ENCODE assay signal across 15 mouse cellular contexts in the genomic region with DNA sequence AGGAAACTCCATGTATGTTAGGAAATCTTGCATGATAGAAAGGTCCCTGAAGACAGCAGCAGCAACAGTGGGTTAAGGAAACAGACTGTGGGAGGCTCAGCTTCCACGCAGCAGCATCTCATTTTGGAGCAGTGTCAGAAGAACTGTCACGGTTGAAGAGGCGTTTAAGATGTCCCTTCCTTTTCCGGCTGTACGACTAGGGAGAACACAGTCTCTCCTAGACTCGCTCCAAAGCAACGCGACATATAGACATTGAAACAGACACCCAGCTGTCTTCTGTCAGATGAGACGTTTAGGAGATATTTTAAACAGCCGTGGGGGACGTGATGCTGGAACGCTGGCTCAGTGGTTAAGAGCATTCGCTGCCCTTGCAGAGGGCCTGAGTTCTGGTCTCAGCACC. TPM values are rescaled to one million over a fixed set of nuclear protein-coding genes. Genes with fewer than 3 reads are reported as not detected.
DNase-seq lines count a peak whose midpoint lies in the region; ATAC-seq and TF ChIP-seq lines count a peak whose summit lies in the region.
"Had no signal": no experiment of that assay in that cellular context is flagged by ENCODE, and none has a peak within 500 bp of the region (broad histone marks: within the 10 kb centered on the region; RNA-seq: fewer than 3 reads in every experiment).

No protein-coding gene starts in this region.

- peak overlapping the region; percentile 15; the same call in 1 of the 2 replicates for H3K27ac ChIP-seq in intestine, embryonic 16.5 days (ENCODE audit: low read length)
- H3K27ac ChIP-seq in intestine, embryonic 15.5 days: no peak overlapping the region
- peak overlapping the region; percentile 48 for H3K27ac ChIP-seq in liver, adult 2 months (replicated peaks; ENCODE audit: insufficient read depth, low read depth, low read length)
- no peak overlapping the region for H3K27ac ChIP-seq in liver, postnatal 0 days (ENCODE audit: low read depth)
- H3K27ac ChIP-seq in cortical plate, adult 2 months (ENCODE audit: insufficient read depth, low read length): peak overlapping the region; percentile 14; the same call in 1 of the 2 replicates
- peak overlapping the region; percentile 28; the same call in 1 of the 2 replicates for H3K27ac ChIP-seq in liver, embryonic 16.5 days (ENCODE audit: low read length)
- no peak overlapping the region for H3K27ac ChIP-seq in forebrain, embryonic 13.5 days
- H3K27ac ChIP-seq: midbrain, embryonic 12.5 days; stomach, postnatal 0 days had no signal

- H3K9me3 ChIP-seq in intestine, embryonic 16.5 days (ENCODE audit: control insufficient read depth, low read length): no peaks in the 10 kb centered on the region
- no peaks in the 10 kb centered on the region for H3K9me3 ChIP-seq in intestine, embryonic 15.5 days
- no peaks in the 10 kb centered on the region for H3K9me3 ChIP-seq in liver, postnatal 0 days (ENCODE audit: low read length)
- no peaks in the 10 kb centered on the region for H3K9me3 ChIP-seq in liver, embryonic 16.5 days (replicated peaks; ENCODE audit: control insufficient read depth, low read length)
- no peaks in the 10 kb centered on the region for H3K9me3 ChIP-seq in forebrain, embryonic 13.5 days (replicated peaks)
- H3K9me3 ChIP-seq: midbrain, embryonic 12.5 days had no signal

- H3K4me3 ChIP-seq in intestine, embryonic 16.5 days (ENCODE audit: low read length): no peak overlapping the region
- H3K4me3 ChIP-seq in intestine, embryonic 15.5 days (replicated peaks): no peak overlapping the region
- H3K4me3 ChIP-seq in liver, adult 2 months (ENCODE audit: insufficient read depth, low read depth, low read length): no peak overlapping the region
- no peak overlapping the region for H3K4me3 ChIP-seq in liver, postnatal 0 days (ENCODE audit: low read depth, low read length)
- no peak overlapping the region for H3K4me3 ChIP-seq in cortical plate, adult 2 months (ENCODE audit: insufficient read depth, low read length)
- H3K4me3 ChIP-seq in liver, embryonic 16.5 days (ENCODE audit: low read depth, low read length): no peak overlapping the region
- H3K4me3 ChIP-seq in forebrain, embryonic 13.5 days: no peak overlapping the region
- H3K4me3 ChIP-seq: midbrain, embryonic 12.5 days; myocyte had no signal

- H3K4me2 ChIP-seq in intestine, embryonic 16.5 days (ENCODE audit: low read depth, low read length): no peak overlapping the region
- no peak overlapping the region for H3K4me2 ChIP-seq in intestine, embryonic 15.5 days (replicated peaks)
- no peak overlapping the region for H3K4me2 ChIP-seq in liver, postnatal 0 days (ENCODE audit: low read depth, low read length)
- H3K4me2 ChIP-seq in liver, embryonic 16.5 days (ENCODE audit: low read depth, low read length): no peak overlapping the region
- no peak overlapping the region for H3K4me2 ChIP-seq in forebrain, embryonic 13.5 days
- H3K4me2 ChIP-seq: midbrain, embryonic 12.5 days had no signal

- no peak for DNase-seq in liver, adult 2 months (ENCODE audit: extremely low read depth, low read depth, low spot score)
- no peak for DNase-seq in liver, postnatal 0 days
- no peak for DNase-seq in natural killer cell, adult 2 months (ENCODE audit: low spot score in 2 of 2)
- DNase-seq: cerebellum, adult 8-10 months; embryo, embryonic 11 days; lung, postnatal 36 days; thymus, postnatal 36 days had no signal

- peaks cover 12% of the 10 kb centered on the region for H3K4me1 ChIP-seq in intestine, embryonic 16.5 days (ENCODE audit: control insufficient read depth, insufficient read depth, low read length)
- peaks cover 10% of the 10 kb centered on the region; the same call in 1 of the 2 replicates for H3K4me1 ChIP-seq in intestine, embryonic 15.5 days (replicated peaks)
- peaks cover 29% of the 10 kb centered on the region for H3K4me1 ChIP-seq in liver, adult 2 months (ENCODE audit: control insufficient read depth, insufficient read depth, low read length)
- peaks cover 24% of the 10 kb centered on the region for H3K4me1 ChIP-seq in liver, postnatal 0 days (ENCODE audit: insufficient read depth)
- peaks cover 5% of the 10 kb centered on the region; the same call in 1 of the 2 replicates for H3K4me1 ChIP-seq in cortical plate, adult 2 months (ENCODE audit: control insufficient read depth, insufficient read depth, low read length)
- H3K4me1 ChIP-seq in liver, embryonic 16.5 days (ENCODE audit: control insufficient read depth, low read depth, low read length): peaks cover 10% of the 10 kb centered on the region
- H3K4me1 ChIP-seq in forebrain, embryonic 13.5 days: no peaks in the 10 kb centered on the region
- H3K4me1 ChIP-seq: midbrain, embryonic 12.5 days had no signal

- no peak overlapping the region for H3K9ac ChIP-seq in intestine, embryonic 16.5 days (ENCODE audit: low read depth, low read length)
- H3K9ac ChIP-seq in intestine, embryonic 15.5 days: no peak overlapping the region
- no peak overlapping the region for H3K9ac ChIP-seq in liver, adult 2 months (ENCODE audit: low read depth, low read length)
- H3K9ac ChIP-seq in liver, postnatal 0 days (replicated peaks): no peak overlapping the region
- H3K9ac ChIP-seq in liver, embryonic 16.5 days (ENCODE audit: low read depth, low read length): no peak overlapping the region
- no peak overlapping the region for H3K9ac ChIP-seq in forebrain, embryonic 13.5 days
- H3K9ac ChIP-seq: midbrain, embryonic 12.5 days had no signal

- no peaks in the 10 kb centered on the region for H3K27me3 ChIP-seq in intestine, embryonic 16.5 days (replicated peaks; ENCODE audit: control insufficient read depth, insufficient read depth, low read length)
- H3K27me3 ChIP-seq in intestine, embryonic 15.5 days (replicated peaks): no peaks in the 10 kb centered on the region
- no peaks in the 10 kb centered on the region for H3K27me3 ChIP-seq in liver, adult 2 months (ENCODE audit: control insufficient read depth, insufficient read depth, low read length)
- H3K27me3 ChIP-seq in liver, postnatal 0 days (ENCODE audit: insufficient read depth, low read length): no peaks in the 10 kb centered on the region
- no peaks in the 10 kb centered on the region for H3K27me3 ChIP-seq in liver, embryonic 16.5 days (ENCODE audit: control insufficient read depth, insufficient read depth, low read depth, low read length)
- H3K27me3 ChIP-seq in forebrain, embryonic 13.5 days: no peaks in the 10 kb centered on the region
- H3K27me3 ChIP-seq: midbrain, embryonic 12.5 days had no signal

- no peak for TF ChIP-seq EP300 in liver, postnatal 0 days (IDR thresholded peaks at IDR 0.05; ENCODE audit: low read depth)

- H3K79me2 ChIP-seq in liver, adult 2 months (ENCODE audit: control insufficient read depth, insufficient read depth, low read length): peaks cover 8% of the 10 kb centered on the region; the same call in 1 of the 2 replicates

- no peak for TF ChIP-seq CTCF in liver, adult 2 months (IDR thresholded peaks at IDR 0.05; ENCODE audit: low read depth, low read length)
- TF ChIP-seq CTCF in liver, postnatal 0 days (IDR thresholded peaks at IDR 0.05; ENCODE audit: low read depth): no peak
- no peak for TF ChIP-seq CTCF in cortical plate, adult 2 months (IDR thresholded peaks at IDR 0.05; ENCODE audit: extremely low read depth, insufficient read depth, low read length)

- no peak for TF ChIP-seq POLR2A in liver, adult 2 months (IDR thresholded peaks at IDR 0.05; ENCODE audit: extremely low read depth, insufficient read depth, low read length)
- 0 out of 2 replicates have a peak, but pooled peaks have one; percentile 16 for TF ChIP-seq POLR2A in cortical plate, adult 2 months (IDR thresholded peaks at IDR 0.05; ENCODE audit: extremely low read depth, insufficient read depth, low read length)

- ATAC-seq in intestine, embryonic 16.5 days: peak; percentile 19; the same call in 1 of the 2 replicates
- ATAC-seq in intestine, embryonic 15.5 days: no peak
- no peak for ATAC-seq in liver, postnatal 0 days
- no peak for ATAC-seq in liver, embryonic 16.5 days (ENCODE audit: low read depth)
- no peak for ATAC-seq in forebrain, embryonic 13.5 days

- 0 out of 2 replicates have a peak, but pooled peaks cover 3% of the 10 kb centered on the region for H3K36me3 ChIP-seq in intestine, embryonic 16.5 days (ENCODE audit: control insufficient read depth, insufficient read depth, low read length)
- 0 out of 2 replicates have a peak, but pooled peaks cover 5% of the 10 kb centered on the region for H3K36me3 ChIP-seq in intestine, embryonic 15.5 days
- no peaks in the 10 kb centered on the region; the same call in 1 of the 2 replicates for H3K36me3 ChIP-seq in liver, adult 2 months (ENCODE audit: control insufficient read depth, insufficient read depth, low read length)
- H3K36me3 ChIP-seq in liver, postnatal 0 days (replicated peaks; ENCODE audit: insufficient read depth, low read length): peaks cover 18% of the 10 kb centered on the region
- no peaks in the 10 kb centered on the region for H3K36me3 ChIP-seq in liver, embryonic 16.5 days (ENCODE audit: control insufficient read depth, insufficient read depth)
- H3K36me3 ChIP-seq in forebrain, embryonic 13.5 days (ENCODE audit: poor library complexity, severe bottlenecking): peaks cover 44% of the 10 kb centered on the region

- whole genome bisulfite sequencing in intestine, embryonic 16.5 days: 59% methylated on average over 13 of the region's 13 CpGs
- 52% methylated on average over 13 of the region's 13 CpGs for WGBS in intestine, embryonic 15.5 days
- WGBS in liver, adult 2 months: 84% methylated on average over 13 of the region's 13 CpGs
- 84% methylated on average over 13 of the region's 13 CpGs for WGBS in liver, postnatal 0 days (ENCODE audit: insufficient replicate concordance)
- WGBS in liver, embryonic 16.5 days (ENCODE audit: insufficient replicate concordance): 79% methylated on average over 13 of the region's 13 CpGs
- 89% methylated on average over 13 of the region's 13 CpGs for WGBS in forebrain, embryonic 13.5 days

RNA-seq across cellular contexts. Expression of gene Slc36a1, which starts 12.7 kb away (rescaled TPM):
- polyA plus RNA-seq in intestine, embryonic 16.5 days (2015; fragmentation: Nextera tagmentation; extraction: Ambion mirVana): 2.4 and 2.8 TPM in 2 replicates
- 2.4 and 2.8 TPM in 2 replicates for polyA plus RNA-seq in intestine, embryonic 15.5 days (2015; fragmentation: Nextera tagmentation; extraction: Ambion mirVana)
- 7.0 and 12.9 TPM in 2 replicates for total RNA-seq in liver, adult 2 months (2014; rRNA removed)
- polyA plus RNA-seq in liver, adult 2 months (2012; rRNA removed): 24.0 and 26.2 TPM in 2 replicates
- 1.0 and 1.7 TPM in 2 replicates for polyA plus RNA-seq in liver, postnatal 0 days (2015; fragmentation: Nextera tagmentation; extraction: Ambion mirVana)
- polyA plus RNA-seq in cortical plate, adult 2 months (2012; rRNA removed): 33.5 and 35.9 TPM in 2 replicates
- 2.3 and 2.5 TPM in 2 replicates for polyA plus RNA-seq in liver, embryonic 16.5 days (2015; fragmentation: Nextera tagmentation; extraction: Ambion mirVana)
- polyA plus RNA-seq in forebrain, embryonic 13.5 days (2015; fragmentation: Nextera tagmentation; extraction: Ambion mirVana): 1.6 and 2.2 TPM in 2 replicates

RNA-seq across cellular contexts. Expression of gene Slc36a2, which starts 32.0 kb away (rescaled TPM):
- polyA plus RNA-seq in intestine, embryonic 16.5 days (2015; fragmentation: Nextera tagmentation; extraction: Ambion mirVana): 0.32 and 0.70 TPM in 2 replicates
- polyA plus RNA-seq in intestine, embryonic 15.5 days (2015; fragmentation: Nextera tagmentation; extraction: Ambion mirVana): 0.31 and 0.69 TPM in 2 replicates
- 0.54 TPM in 1 of 2 replicates, not detected in the other for total RNA-seq in liver, adult 2 months (2014; rRNA removed)
- not detected in 2 replicates for polyA plus RNA-seq in liver, adult 2 months (2012; rRNA removed)
- 5.7 and 6.7 TPM in 2 replicates for polyA plus RNA-seq in liver, postnatal 0 days (2015; fragmentation: Nextera tagmentation; extraction: Ambion mirVana)
- polyA plus RNA-seq in cortical plate, adult 2 months (2012; rRNA removed): 0.53 and 0.75 TPM in 2 replicates
- 39.3 and 51.1 TPM in 2 replicates for polyA plus RNA-seq in liver, embryonic 16.5 days (2015; fragmentation: Nextera tagmentation; extraction: Ambion mirVana)
- polyA plus RNA-seq in forebrain, embryonic 13.5 days (2015; fragmentation: Nextera tagmentation; extraction: Ambion mirVana): 0.09 and 0.13 TPM in 2 replicates
- polyA plus RNA-seq: midbrain, embryonic 12.5 days; myocyte had no signal

Comparison
In these comparisons a context has a peak if more than half of its experiments do, and no peak if none do; other contexts are left out.
1. H3K27ac ChIP-seq: peak in intestine, embryonic 16.5 days (single experiment), liver, adult 2 months (single experiment), cortical plate, adult 2 months (single experiment) and liver, embryonic 16.5 days (single experiment); none in intestine, embryonic 15.5 days (single experiment), liver, postnatal 0 days (single experiment) and forebrain, embryonic 13.5 days (single experiment).